Mouse (Mus musculus) CH12.LX (cell line): ENCODE data around the gene Sphk1. TPM values are rescaled to one million over a fixed set of nuclear protein-coding genes. Genes with fewer than 3 reads are reported as not detected.

ENCODE experiments used
- DNase-seq: peaks from one replicate; pipeline ENCODE4 v3.0.0-alpha.2; 2013; ENCODE audit errors: extremely low read depth
- H3K27ac ChIP-seq: 2 replicates; pipeline ENCODE4 v1.5.1; 2012; ENCODE audit warnings: low read depth, mild to moderate bottlenecking, control low read depth, moderate library complexity; ENCODE audit not compliant: insufficient read depth
- H3K27me3 ChIP-seq: replicated peaks from 2 replicates; pipeline ENCODE3; 2012; ENCODE audit warnings: inconsistent platforms
- H3K36me3 ChIP-seq, 2 experiments: replicated peaks in 1 of 2; 2 replicates each; pipeline versions ENCODE3 to v1.6.1; 2012; ENCODE audit warnings: inconsistent platforms in 1 of 2, low read length in 1 of 2, mild to moderate bottlenecking in 1 of 2, mixed read lengths in 1 of 2, moderate library complexity in 1 of 2; ENCODE audit not compliant: control insufficient read depth in 1 of 2, insufficient read depth in 1 of 2
- H3K4me1 ChIP-seq, 2 experiments: 2 replicates each; pipeline ENCODE4 v1.6.1; 2012; ENCODE audit warnings: inconsistent platforms in 1 of 2, moderate library complexity in 1 of 2; ENCODE audit not compliant: insufficient read depth in 2 of 2, control insufficient read depth in 1 of 2
- H3K4me2 ChIP-seq: 2 replicates; pipeline ENCODE4 v1.6.1; 2012; ENCODE audit warnings: low read depth, mild to moderate bottlenecking, control low read depth; ENCODE audit not compliant: poor library complexity, insufficient read depth, severe bottlenecking
- H3K4me3 ChIP-seq, 3 experiments: fragments of 150-350 bp in 1 of 3; sonication (generic) in 1 of 3; replicated peaks in 1 of 3; 2 replicates each; pipeline versions ENCODE3 to v1.5.1; 2011 to 2012; ENCODE audit warnings: low read depth in 2 of 3, low read length in 2 of 3, mild to moderate bottlenecking in 2 of 3, moderate library complexity in 2 of 3, control low read depth in 1 of 3, improper control_type of control experiment in 1 of 3, inconsistent platforms in 1 of 3, mixed read lengths in 1 of 3; ENCODE audit not compliant: poor library complexity in 1 of 3
- H3K79me2 ChIP-seq: replicated peaks from 2 replicates; pipeline ENCODE4 v1.6.1; 2012; ENCODE audit warnings: mild to moderate bottlenecking, moderate library complexity; ENCODE audit not compliant: control insufficient read depth, poor library complexity, insufficient read depth, severe bottlenecking; ENCODE audit errors: extremely low read depth
- H3K9ac ChIP-seq: 2 replicates; pipeline ENCODE4 v1.6.1; 2012; ENCODE audit warnings: low read depth, mild to moderate bottlenecking, control low read depth, moderate library complexity; ENCODE audit not compliant: insufficient read depth
- H3K9me3 ChIP-seq: replicated peaks from 2 replicates; pipeline ENCODE3; 2012; ENCODE audit warnings: low read length, inconsistent platforms, mixed read lengths
- CTCF ChIP-seq, 2 experiments: IDR thresholded peaks in 1 of 2; conservative IDR thresholded peaks in 1 of 2; 2 replicates each; pipeline ENCODE4 v1.5.1; 2011 to 2012; ENCODE audit warnings: low read depth in 2 of 2, low read length in 2 of 2, improper control_type of control experiment in 1 of 2, inconsistent platforms in 1 of 2, mild to moderate bottlenecking in 1 of 2, moderate library complexity in 1 of 2
- ETS1 ChIP-seq: conservative IDR thresholded peaks from 2 replicates; pipeline ENCODE4 v1.6.1; 2012; ENCODE audit warnings: low read depth, mild to moderate bottlenecking, inconsistent platforms, low read length, improper control_type of control experiment, moderate library complexity
- HCFC1 ChIP-seq: IDR thresholded peaks from 2 replicates; pipeline ENCODE4 v1.6.1; 2012; ENCODE audit warnings: low read depth, mild to moderate bottlenecking, inconsistent platforms, low read length, improper control_type of control experiment
- IRF4 ChIP-seq: IDR thresholded peaks from 2 replicates; pipeline ENCODE4 v1.6.1; 2014; ENCODE audit warnings: low read depth, mild to moderate bottlenecking, inconsistent platforms, low read length, improper control_type of control experiment
- KAT2A ChIP-seq: IDR thresholded peaks from 2 replicates; pipeline ENCODE4 v1.6.1; 2012; ENCODE audit warnings: low read length, improper control_type of control experiment, inconsistent platforms; ENCODE audit not compliant: insufficient replicate concordance
- MAFK ChIP-seq: IDR thresholded peaks from 2 replicates; pipeline ENCODE4 v1.6.1; 2011; ENCODE audit warnings: low read length, improper control_type of control experiment; ENCODE audit not compliant: insufficient replicate concordance
- MAX ChIP-seq: IDR thresholded peaks from 2 replicates; pipeline ENCODE4 v1.6.1; 2011; ENCODE audit warnings: low read length, improper control_type of control experiment
- MEF2A ChIP-seq: IDR thresholded peaks from 2 replicates; pipeline ENCODE4 v1.6.1; 2014; ENCODE audit warnings: low read depth, mild to moderate bottlenecking, inconsistent platforms, low read length, improper control_type of control experiment, borderline replicate concordance
- MXI1 ChIP-seq: IDR thresholded peaks from 2 replicates; pipeline ENCODE4 v1.6.1; 2011; ENCODE audit warnings: mild to moderate bottlenecking, low read depth, low read length, improper control_type of control experiment
- POLR2AphosphoS2 ChIP-seq: IDR thresholded peaks from 2 replicates; pipeline ENCODE4 v1.6.1; 2011; ENCODE audit warnings: low read depth, low read length, improper control_type of control experiment
- UBTF ChIP-seq: IDR thresholded peaks from 2 replicates; pipeline ENCODE4 v1.6.1; 2012; ENCODE audit warnings: low read depth, mild to moderate bottlenecking, inconsistent platforms, low read length, improper control_type of control experiment, moderate library complexity
- USF1 ChIP-seq: IDR thresholded peaks from 2 replicates; pipeline ENCODE4 v1.6.1; 2014; ENCODE audit warnings: low read depth, mild to moderate bottlenecking, inconsistent platforms, low read length, improper control_type of control experiment
- dilution Hi-C: fragments of 300-500 bp; cut with MboI; formaldehyde crosslinking; loops from 2 replicates; pipeline ENCODE4 v1.14.3; 2020; ENCODE audit warnings: low sequenced_read_pairs; ENCODE audit not compliant: extremely low pct_unique_long_range_greater_than_20kb, extremely low pct_ligation_motif_present
- in situ Hi-C: fragments of 300-500 bp; cut with MboI; formaldehyde crosslinking; loops from 3 replicates; pipeline ENCODE4 v1.14.3; 2019; ENCODE audit warnings: low sequenced_read_pairs, low pct_ligation_motif_present, low pct_unique_long_range_greater_than_20kb, mixed read lengths
- polyA plus RNA-seq: library from polyadenylated mRNA; unstranded; fragments of >175 nt; gene quantifications from 2 replicates; pipeline ENCODE4 v1.2.1, GENCODE M21; 2012; ENCODE audit warnings: low read depth; ENCODE audit not compliant: insufficient read length
- total RNA-seq, 2 experiments: library from RNA; depleted of rRNA; stranded (reverse); fragments of 300-350 nt in 1 of 2; fragments of >200 nt in 1 of 2; gene quantifications; 2 replicates each; pipeline ENCODE4 v1.2.3; 2012 to 2014

Sphk1 gene
- total and polyA plus RNA-seq, 3 experiments, result 0.50 to 2.1 (median 0.89) TPM

DNA sequence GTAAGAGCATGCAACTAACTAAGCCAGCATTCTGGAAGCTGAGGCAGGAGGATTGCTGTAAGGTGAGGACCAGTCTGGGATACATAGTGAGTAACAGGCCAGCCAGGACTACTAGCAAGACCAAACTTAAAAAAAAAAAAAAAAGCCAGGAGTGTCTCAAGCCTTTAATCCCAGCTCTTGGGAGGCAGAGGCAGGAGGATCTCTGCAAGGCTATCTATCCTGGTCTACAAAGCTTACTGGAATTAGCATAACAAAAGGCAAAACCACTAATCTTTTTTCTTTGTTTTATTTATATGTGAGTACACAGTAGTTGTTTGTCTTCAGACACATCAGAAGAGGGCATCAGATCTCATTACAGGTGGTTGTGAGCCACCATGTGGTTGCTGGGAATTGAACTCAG is 42.5 kb upstream of the Sphk1 start:
- dilution Hi-C loops (no loop called here), in situ Hi-C loops (no loop called here)

GRCm38 (mm10) chr11:116488693-116489375 is 41.9 kb upstream of the Sphk1 start:
- peaks cover 0 to 19% of the 10 kb centered on the region in 2 experiments; a peak in 2 of 4 replicates for H3K4me1 ChIP-seq
- no peak overlapping the region for H3K27ac ChIP-seq
- H3K4me3 ChIP-seq, result peak overlapping the region; percentile 78 to 91 (median 82)
- peak overlapping the region; percentile 70 for H3K9ac ChIP-seq
- H3K79me2 ChIP-seq, result peaks cover 19% of the 10 kb centered on the region
- in situ Hi-C loops, result no loop called here
- H3K9me3 ChIP-seq, result peaks cover 8% of the 10 kb centered on the region
- H3K27me3 ChIP-seq, result no peaks in the 10 kb centered on the region
- peak overlapping the region; percentile 89 for H3K4me2 ChIP-seq
- peak; percentile 65 for DNase-seq
- H3K36me3 ChIP-seq, result peaks cover 34 to 43% of the 10 kb centered on the region in 2 experiments
- no peak for TF ChIP-seq MXI1
- no peak for TF ChIP-seq HCFC1
- TF ChIP-seq CTCF (conservative IDR thresholded peaks at IDR 0.05 in 1 of 2, IDR thresholded peaks at IDR 0.05 in 1 of 2; ENCODE audit: low read depth in 2 of 2, low read length in 2 of 2), result peak; percentile 20 to 66; a peak in 2 of 4 replicates
- no peak for TF ChIP-seq KAT2A
- peak; percentile 50; the same call in 1 of the 2 replicates for TF ChIP-seq MAFK
- 0 out of 2 replicates have a peak, but pooled peaks have one; percentile 15 for TF ChIP-seq IRF4
- TF ChIP-seq MAX, result no peak
- no peak for TF ChIP-seq ETS1
- no peak for TF ChIP-seq USF1
- TF ChIP-seq, all 38 proteins: peak for 3
- dilution Hi-C loops, result no loop called here

More for the DNA sequence above, 42.5 kb upstream of the Sphk1 start:
- peaks cover 8% of the 10 kb centered on the region for H3K9me3 ChIP-seq
- DNase-seq, result no peak
- no peak overlapping the region for H3K4me2 ChIP-seq
- TF ChIP-seq POLR2AphosphoS2, result no peak
- H3K9ac ChIP-seq, result no peak overlapping the region
- H3K4me3 ChIP-seq, result no peak overlapping the region
- H3K79me2 ChIP-seq, result peaks cover 19% of the 10 kb centered on the region
- peaks cover 39 to 49% of the 10 kb centered on the region in 2 experiments for H3K36me3 ChIP-seq
- no peaks in the 10 kb centered on the region for H3K27me3 ChIP-seq
- no peak overlapping the region for H3K27ac ChIP-seq
- H3K4me1 ChIP-seq, result peaks cover 0 to 12% of the 10 kb centered on the region in 2 experiments; a peak in 2 of 4 replicates

DNA sequence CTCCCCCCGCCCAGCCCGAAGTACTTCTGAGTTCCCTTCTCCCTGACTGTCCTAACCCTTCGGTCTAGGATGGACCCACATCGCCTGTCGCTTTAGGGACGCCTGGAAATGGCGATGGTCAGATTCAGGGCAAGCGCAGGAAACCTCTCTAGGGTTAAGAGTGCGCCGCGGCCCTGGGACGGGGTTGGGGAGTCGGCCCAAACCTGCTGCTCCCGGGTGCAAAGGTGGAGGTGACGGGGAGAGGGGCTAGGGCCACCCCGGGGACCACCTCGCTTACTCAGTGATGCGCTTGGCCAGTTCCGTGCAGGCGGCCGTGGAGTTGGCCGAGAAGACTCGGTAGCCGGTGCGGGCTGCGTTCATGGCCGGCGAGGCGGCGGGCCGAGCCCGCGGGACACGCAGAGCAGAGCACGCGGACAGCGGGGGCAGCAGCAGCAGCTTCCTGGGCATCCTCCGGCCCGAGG is 40.9 kb upstream of the Sphk1 start:
- H3K27me3 ChIP-seq, result no peaks in the 10 kb centered on the region
- in situ Hi-C loops, result no loop called here
- peaks cover 8% of the 10 kb centered on the region for H3K9me3 ChIP-seq
- peaks cover 0 to 28% of the 10 kb centered on the region in 2 experiments; a peak in 2 of 4 replicates for H3K4me1 ChIP-seq
- peak overlapping the region; percentile 78 to 91 (median 82) for H3K4me3 ChIP-seq
- TF ChIP-seq MEF2A (peak; percentile 6; the same call in 1 of the 2 replicates), IRF4 (no peak), MAFK (no peak), MXI1 (peak; percentile 49; the same call in 1 of the 2 replicates), POLR2AphosphoS2 (no peak), UBTF (peak; percentile 95)
- TF ChIP-seq, all 38 proteins: peak for 3
- peak overlapping the region; percentile 61 for H3K27ac ChIP-seq
- H3K4me2 ChIP-seq, result peak overlapping the region; percentile 89
- dilution Hi-C loops, result no loop called here
- peaks cover 26 to 34% of the 10 kb centered on the region in 2 experiments for H3K36me3 ChIP-seq
- peak overlapping the region; percentile 70 for H3K9ac ChIP-seq
- peaks cover 19% of the 10 kb centered on the region for H3K79me2 ChIP-seq
- peak; percentile 37 for DNase-seq
